Mouse (Mus musculus) G1E (cell line): ENCODE data around the gene Wwox. TPM values are rescaled to one million over a fixed set of nuclear protein-coding genes. Genes with fewer than 3 reads are reported as not detected.

Experiments
- ATAC-seq: 2 replicates; pipeline ENCODE4 v1.8.0; 2016; ENCODE audit warnings: mild to moderate bottlenecking; ENCODE audit not compliant: insufficient number of reproducible peaks, poor library complexity, low FRiP score, severe bottlenecking; ENCODE audit errors: extremely low read depth
- DNase-seq: peaks from one replicate; pipeline ENCODE4 v3.0.0; 2012; ENCODE audit warnings: low spot score
- H3K27me3 ChIP-seq: 2 replicates; pipeline ENCODE4 v1.6.1; 2012; ENCODE audit warnings: mild to moderate bottlenecking, low read length, inconsistent platforms; ENCODE audit not compliant: insufficient read depth
- H3K36me3 ChIP-seq: replicated peaks from 2 replicates; pipeline ENCODE3; 2012; ENCODE audit warnings: mild to moderate bottlenecking, inconsistent platforms
- H3K4me1 ChIP-seq: 2 replicates; pipeline ENCODE4 v1.6.1; 2012; ENCODE audit warnings: low read depth, low read length, inconsistent platforms, mixed read lengths; ENCODE audit not compliant: insufficient read depth
- H3K4me3 ChIP-seq: 2 replicates; pipeline ENCODE4 v1.5.1; 2012; ENCODE audit warnings: low read depth, mild to moderate bottlenecking, inconsistent platforms, low read length, moderate library complexity, mixed read lengths
- H3K9me3 ChIP-seq: replicated peaks from 2 replicates; pipeline ENCODE4 v1.6.1; 2012; ENCODE audit warnings: inconsistent platforms
- CTCF ChIP-seq: IDR thresholded peaks from 2 replicates; pipeline ENCODE4 v1.5.1; 2012; ENCODE audit warnings: low read depth, low read length, inconsistent platforms, mixed read lengths
- GATA1 ChIP-seq: IDR thresholded peaks from 2 replicates; pipeline ENCODE4 v1.6.1; 2012; ENCODE audit warnings: borderline replicate concordance, low read length, inconsistent platforms, mixed read lengths
- GATA2 ChIP-seq: IDR thresholded peaks from 2 replicates; pipeline ENCODE4 v1.6.1; 2012; ENCODE audit warnings: low read depth, low read length, inconsistent platforms, borderline replicate concordance
- POLR2AphosphoS5 ChIP-seq: IDR thresholded peaks from 2 replicates; pipeline ENCODE4 v1.6.1; 2012; ENCODE audit warnings: low read depth, low read length, inconsistent platforms; ENCODE audit not compliant: insufficient replicate concordance
- TAL1 ChIP-seq: conservative IDR thresholded peaks from 2 replicates; pipeline ENCODE4 v1.6.1; 2012; ENCODE audit warnings: low read depth, low read length, inconsistent platforms, mixed read lengths
- polyA plus RNA-seq: library from polyadenylated mRNA; stranded (reverse); fragments of >175 nt; gene quantifications from 2 replicates; pipeline ENCODE4 v1.2.3, GENCODE M21; 2012
- total RNA-seq, 2 experiments: library from RNA; stranded (forward) in 1 of 2; stranded (reverse) in 1 of 2; fragments of 200-1000 nt in 1 of 2; fragments of >200 nt in 1 of 2; fragmentation: Nextera tagmentation in 1 of 2; gene quantifications; 2 replicates each; pipeline ENCODE4 v1.2.3; 2014 to 2017

The Wwox gene
- total and polyA plus RNA-seq, 3 experiments: 5.8 to 33.9 (median 7.2) TPM

- Histone ChIP-seq H3K4me1 (no peaks in the 10 kb centered on the region), H3K9me3 (peaks cover 79% of the 10 kb centered on the region), H3K27me3 (no peaks in the 10 kb centered on the region), H3K4me3 (no peak overlapping the region), H3K36me3 (no peaks in the 10 kb centered on the region)
- TF ChIP-seq POLR2AphosphoS5 (no peak), GATA1 (no peak), CTCF (no peak), GATA2 (no peak), TAL1 (no peak)
- DNase-seq (no peak), ATAC-seq (no peak)
Measured at GRCm38 (mm10) chr8:115046496-115046895, 607.0 kb downstream of the Wwox start.

DNA sequence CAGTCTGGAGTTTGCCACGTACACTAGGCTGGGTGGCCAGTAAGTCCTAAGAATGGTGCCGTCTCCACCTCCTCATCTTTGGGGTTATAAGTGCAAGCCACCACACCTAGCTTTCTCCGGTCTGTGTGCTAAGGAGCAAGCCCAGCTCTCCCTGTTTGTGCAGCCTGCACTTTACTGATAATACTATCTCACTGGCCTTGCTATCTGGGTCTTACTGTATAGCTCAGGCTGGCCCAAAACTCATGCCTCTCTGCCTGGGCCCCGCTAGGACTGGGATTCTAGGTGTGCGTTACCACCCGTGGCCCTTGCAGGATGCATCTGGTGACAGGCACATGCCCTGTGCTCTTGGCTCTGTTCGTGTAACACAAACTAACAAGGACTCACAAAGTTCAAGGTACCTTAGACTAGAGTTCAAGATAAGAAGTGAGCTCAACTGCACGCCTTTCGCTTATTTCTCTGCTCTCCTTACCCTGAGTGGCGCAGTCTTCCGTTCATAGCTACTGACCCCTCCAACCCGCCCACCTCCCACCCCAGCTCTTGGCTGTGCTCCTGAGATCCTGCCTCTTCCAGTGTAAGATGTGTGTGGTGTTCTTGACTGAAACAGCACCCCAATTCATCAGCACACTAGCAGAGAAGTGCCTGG lies 618.9 kb downstream of the Wwox start:
- H3K9me3 ChIP-seq: peaks cover 58% of the 10 kb centered on the region
- no peaks in the 10 kb centered on the region for H3K36me3 ChIP-seq
- no peaks in the 10 kb centered on the region for H3K4me1 ChIP-seq
- no peak for ATAC-seq
- no peak overlapping the region for H3K4me3 ChIP-seq
- DNase-seq: no peak
- no peaks in the 10 kb centered on the region for H3K27me3 ChIP-seq
- no peak for TF ChIP-seq POLR2AphosphoS5
- no peak for TF ChIP-seq CTCF
- TF ChIP-seq GATA2: no peak
- no peak for TF ChIP-seq TAL1
- TF ChIP-seq GATA1: no peak

DNA sequence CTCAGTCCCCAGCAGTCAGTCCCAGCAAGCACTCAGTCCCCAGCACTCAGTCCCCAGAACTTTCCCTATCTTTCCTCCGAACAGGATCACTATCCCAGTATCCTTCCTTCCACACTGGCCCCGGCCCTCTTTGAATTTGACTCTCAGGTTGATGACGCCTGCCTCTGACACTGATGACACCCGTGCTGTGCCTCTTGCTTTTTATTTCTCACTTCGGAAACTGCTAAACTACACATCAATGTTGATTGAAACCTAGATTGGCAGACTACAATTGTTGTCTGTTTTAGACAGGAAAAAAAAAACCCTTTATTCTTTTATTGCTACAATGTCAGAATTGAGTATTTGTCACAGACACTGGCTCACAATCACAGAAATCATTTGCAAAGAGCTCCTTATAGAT lies 624.2 kb downstream of the Wwox start:
- TF ChIP-seq GATA1 (no peak), POLR2AphosphoS5 (no peak), TAL1 (no peak), GATA2 (no peak), CTCF (no peak)
- ATAC-seq (no peak), DNase-seq (no peak)
- Histone ChIP-seq H3K4me1 (no peaks in the 10 kb centered on the region), H3K4me3 (no peak overlapping the region), H3K36me3 (no peaks in the 10 kb centered on the region), H3K27me3 (no peaks in the 10 kb centered on the region), H3K9me3 (peaks cover 57% of the 10 kb centered on the region)

DNA sequence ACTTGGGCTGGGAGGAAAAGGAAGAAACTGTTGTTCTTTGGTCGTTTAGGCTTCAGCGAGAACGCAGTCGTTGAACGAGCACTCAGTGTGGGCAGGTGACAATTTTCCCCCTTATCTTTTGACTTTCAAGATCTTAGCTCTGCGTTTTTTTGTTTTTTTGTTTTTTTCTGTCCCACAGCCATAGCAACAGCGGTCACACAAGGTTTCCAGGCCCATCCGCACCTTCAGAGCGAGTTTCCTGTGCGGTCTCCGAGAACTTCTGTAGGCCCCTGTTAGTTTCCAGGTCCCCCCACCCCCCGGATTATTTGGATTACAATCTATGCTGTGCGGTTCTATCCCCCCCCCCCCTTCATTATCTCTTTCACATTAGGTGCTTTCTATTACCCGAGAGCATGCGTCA lies 625.2 kb downstream of the Wwox start:
- DNase-seq (no peak), ATAC-seq (no peak)
- TF ChIP-seq CTCF: no peak
- TF ChIP-seq POLR2AphosphoS5: no peak
- TF ChIP-seq TAL1: no peak
- TF ChIP-seq GATA2: no peak
- no peak for TF ChIP-seq GATA1
- no peaks in the 10 kb centered on the region for H3K4me1 ChIP-seq
- H3K4me3 ChIP-seq: no peak overlapping the region
- H3K9me3 ChIP-seq: peaks cover 59% of the 10 kb centered on the region
- H3K27me3 ChIP-seq: no peaks in the 10 kb centered on the region
- H3K36me3 ChIP-seq: no peaks in the 10 kb centered on the region

DNA sequence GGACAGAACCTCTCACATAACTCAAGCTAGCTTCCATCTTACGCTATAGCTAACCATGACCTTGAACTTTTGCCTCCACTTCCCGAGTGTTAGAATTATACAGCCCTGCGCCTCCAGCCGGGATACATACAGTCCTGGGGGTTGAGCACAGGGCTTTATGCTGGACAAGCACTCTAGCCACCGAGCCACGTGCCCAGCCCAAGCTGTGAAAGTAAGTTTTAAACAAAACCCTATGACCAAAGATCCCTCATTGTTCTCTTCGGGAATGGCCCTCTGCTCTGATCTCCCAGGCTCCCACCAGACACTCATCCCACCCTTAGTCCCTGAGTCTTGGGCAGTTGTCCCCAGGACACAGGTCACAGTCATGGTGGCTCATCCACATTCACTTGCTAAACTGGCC lies 625.9 kb downstream of the Wwox start:
- no peak for DNase-seq

DNA sequence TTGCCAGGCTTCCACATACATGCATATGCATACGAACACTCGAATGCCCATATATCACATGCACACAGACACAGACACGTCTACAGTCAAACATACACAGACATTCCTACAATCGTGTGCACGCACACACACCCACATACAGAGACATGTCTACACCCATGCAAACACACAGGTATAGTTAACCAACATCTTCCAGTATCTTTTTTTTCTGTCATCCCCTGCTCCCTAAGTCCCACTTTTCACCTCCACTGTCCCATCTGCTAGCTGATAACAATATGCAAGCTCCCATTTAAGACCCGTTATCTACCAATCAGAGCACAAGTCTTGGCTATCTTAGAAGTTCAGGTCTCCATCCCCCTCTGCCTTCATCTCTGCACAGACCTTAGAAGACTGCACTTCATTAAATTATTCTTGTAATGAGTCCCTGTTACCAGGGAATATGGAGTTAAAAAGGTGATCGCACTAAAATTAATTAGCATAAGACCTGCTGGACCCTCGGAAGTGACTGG lies 627.1 kb downstream of the Wwox start:
- peaks cover 69% of the 10 kb centered on the region for H3K9me3 ChIP-seq
- no peaks in the 10 kb centered on the region for H3K27me3 ChIP-seq
- no peaks in the 10 kb centered on the region for H3K4me1 ChIP-seq
- DNase-seq (no peak), ATAC-seq (no peak)
- no peak overlapping the region for H3K4me3 ChIP-seq
- no peaks in the 10 kb centered on the region for H3K36me3 ChIP-seq
- TF ChIP-seq CTCF: no peak
- TF ChIP-seq POLR2AphosphoS5: no peak
- TF ChIP-seq TAL1: no peak
- no peak for TF ChIP-seq GATA1

More for the DNA sequence above, 625.9 kb downstream of the Wwox start:
- Histone ChIP-seq H3K27me3 (no peaks in the 10 kb centered on the region), H3K4me1 (no peaks in the 10 kb centered on the region), H3K4me3 (no peak overlapping the region), H3K9me3 (peaks cover 59% of the 10 kb centered on the region), H3K36me3 (no peaks in the 10 kb centered on the region)
- no peak for ATAC-seq
- no peak for TF ChIP-seq POLR2AphosphoS5
- no peak for TF ChIP-seq GATA2
- no peak for TF ChIP-seq CTCF
- no peak for TF ChIP-seq TAL1
- no peak for TF ChIP-seq GATA1

- H3K4me3 ChIP-seq: no peak overlapping the region
- no peaks in the 10 kb centered on the region for H3K4me1 ChIP-seq
- DNase-seq (no peak), ATAC-seq (no peak)
- peaks cover 64% of the 10 kb centered on the region for H3K9me3 ChIP-seq
- TF ChIP-seq GATA2 (no peak), POLR2AphosphoS5 (no peak), CTCF (no peak), GATA1 (no peak), TAL1 (no peak)
- no peaks in the 10 kb centered on the region for H3K27me3 ChIP-seq
- no peaks in the 10 kb centered on the region for H3K36me3 ChIP-seq
Measured at GRCm38 (mm10) chr8:115068723-115069122, 629.3 kb downstream of the Wwox start.
